Mouse (Mus musculus) erythroblast, adult 5-6 weeks (primary cell): ENCODE results near the gene Il4i1. TPM values are rescaled to one million over a fixed set of nuclear protein-coding genes. Genes with fewer than 3 reads are reported as not detected.
"Not testable (repeated sequence)": the region's sequence is repeated elsewhere in the genome, so short reads cannot be mapped to it uniquely, and the experiment has no call there.

Experiments
- ATAC-seq: replicated peaks from 2 replicates; pipeline ENCODE4 v1.8.0; 2016; ENCODE audit warnings: moderate number of reproducible peaks, mild to moderate bottlenecking, moderate TSS enrichment, inconsistent platforms; ENCODE audit not compliant: poor library complexity, low FRiP score, severe bottlenecking
- total RNA-seq, 2 experiments: library from RNA; stranded (forward) in 1 of 2; stranded (reverse) in 1 of 2; fragments of 150-400 nt in 1 of 2; fragments of 200-764, 138-1000 nt in 1 of 2; gene quantifications; 2 replicates each; pipeline versions ENCODE4 v1.2.3 to v1.2.4; 2015 to 2017; ENCODE audit warnings: low replicate concordance in 2 of 2

Gene Il4i1
- total RNA-seq, 2 experiments from 2014 or later, result 0.09 TPM; not detected in 1

DNA sequence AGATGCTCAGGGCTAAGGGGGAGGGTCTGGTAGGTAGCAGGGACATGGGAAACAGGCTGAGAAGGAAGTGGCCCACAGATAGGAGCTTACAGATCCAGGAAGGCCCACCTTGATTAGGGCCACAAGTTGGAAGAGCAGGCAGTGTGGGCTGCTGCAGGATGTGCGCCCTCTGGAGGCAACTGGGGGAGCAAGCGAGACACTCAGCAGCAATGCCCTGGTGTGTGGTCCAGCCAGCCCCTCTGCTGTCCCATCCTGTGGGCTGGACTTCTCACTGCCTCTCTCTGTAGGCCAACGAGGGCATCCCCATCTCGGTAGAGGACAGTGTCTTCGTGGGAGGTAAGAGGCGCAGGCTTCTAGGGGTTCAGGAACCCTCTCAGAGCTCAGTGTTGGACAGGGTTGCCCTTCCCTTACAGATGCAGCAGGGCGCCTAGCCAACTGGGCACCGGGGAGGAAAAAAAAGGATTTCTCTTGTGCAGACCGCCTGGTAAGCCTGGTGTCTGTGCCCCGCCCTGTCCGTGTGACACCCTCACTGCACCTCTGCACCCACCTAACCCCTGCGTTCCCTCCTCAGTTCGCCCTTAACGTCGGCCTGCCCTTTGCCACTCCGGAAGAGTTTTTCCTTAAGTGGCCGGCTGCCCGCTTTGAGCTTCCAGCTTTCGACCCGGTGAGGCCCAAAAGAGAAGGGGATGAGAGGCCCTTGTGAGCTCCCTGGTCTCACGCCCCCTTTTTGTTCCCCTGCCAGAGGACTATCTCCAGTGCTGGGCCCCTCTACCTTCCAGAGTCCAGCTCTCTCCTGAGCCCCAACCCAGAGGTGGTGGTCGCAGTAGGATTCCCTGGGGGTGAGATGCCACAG, 44.6 kb downstream of the Il4i1 start:
- peak; percentile 48 for ATAC-seq

DNA sequence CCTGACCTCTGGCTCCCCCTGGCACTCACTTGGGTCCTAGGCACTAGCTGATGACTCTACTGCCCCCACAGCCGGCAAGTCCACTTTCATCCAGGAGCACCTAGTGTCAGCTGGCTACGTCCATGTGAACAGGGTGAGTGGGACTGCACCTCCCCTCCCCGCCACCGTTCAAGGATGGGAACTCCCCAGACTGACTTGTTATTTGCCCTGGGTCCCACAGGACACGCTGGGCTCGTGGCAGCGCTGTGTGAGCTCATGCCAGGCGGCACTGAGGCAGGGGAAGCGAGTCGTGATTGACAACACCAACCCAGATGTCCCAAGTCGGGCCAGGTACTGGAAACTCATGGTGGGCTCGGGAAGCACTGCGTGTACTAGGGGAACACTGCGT, 45.2 kb downstream of the Il4i1 start:
- no peak for ATAC-seq

DNA sequence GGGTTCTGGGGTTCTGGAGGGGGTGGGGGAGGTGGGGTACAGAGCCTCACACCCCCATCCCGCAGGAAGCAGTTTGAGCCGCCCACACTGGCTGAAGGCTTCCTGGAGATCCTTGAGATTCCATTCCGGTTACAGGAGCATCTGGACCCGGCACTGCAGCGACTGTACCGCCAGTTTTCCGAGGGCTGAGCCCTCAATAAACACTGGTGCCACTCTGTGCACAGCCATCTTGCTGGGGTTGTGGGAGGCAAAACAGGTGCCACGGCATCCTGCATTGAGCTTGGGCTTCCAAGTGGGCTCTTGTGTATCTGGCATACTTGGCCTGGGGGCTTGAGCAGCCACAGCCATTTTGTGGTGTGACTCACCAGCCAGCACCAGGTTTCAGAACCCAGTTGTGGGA, 46.2 kb downstream of the Il4i1 start:
- no peak for ATAC-seq

DNA sequence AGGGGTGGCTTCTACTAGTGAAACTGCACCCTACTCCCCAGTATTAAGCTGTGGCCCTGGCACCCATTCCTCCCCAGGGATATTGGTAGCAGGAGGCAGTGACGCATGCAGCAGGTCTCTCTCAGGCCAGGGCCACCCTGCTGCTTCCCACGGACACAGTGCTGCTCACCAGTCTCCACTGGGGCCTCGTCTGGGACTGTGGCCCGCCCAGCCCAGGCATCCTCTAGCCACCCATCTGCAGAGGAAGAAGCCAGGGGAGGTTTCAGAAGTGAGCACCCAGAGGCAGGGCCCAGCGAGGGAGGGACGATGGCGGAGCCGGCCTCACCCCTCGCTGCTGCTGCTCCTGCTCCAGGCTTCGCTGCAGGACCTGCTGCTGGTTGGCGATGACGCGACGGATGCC, 47.0 kb downstream of the Il4i1 start:
- ATAC-seq, result no peak

DNA sequence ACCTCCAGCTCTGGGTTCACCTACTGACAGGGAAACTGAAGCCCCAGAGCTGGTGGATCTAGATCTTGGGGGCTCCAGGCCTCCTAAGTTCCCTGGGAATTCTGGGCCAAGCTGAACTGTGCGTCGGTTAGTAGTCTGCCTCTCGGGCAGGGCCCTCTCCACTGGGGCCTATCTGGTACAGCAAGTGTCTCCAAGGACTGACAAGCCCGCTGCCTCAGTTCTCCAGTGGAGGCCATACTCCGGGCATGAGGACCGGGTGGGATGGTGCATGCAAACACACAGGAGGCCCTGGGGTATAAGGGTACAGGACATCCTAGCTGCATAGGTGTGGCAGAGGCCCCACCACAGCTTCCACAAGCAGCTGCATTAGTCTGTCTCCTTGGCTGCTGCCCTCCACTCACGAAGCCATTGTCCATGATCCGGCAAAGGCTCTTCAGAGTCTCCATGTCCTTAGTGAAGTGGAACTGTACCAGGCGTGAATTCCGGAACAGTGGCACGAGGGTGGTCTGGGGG, 47.9 kb downstream of the Il4i1 start:
- no peak for ATAC-seq

DNA sequence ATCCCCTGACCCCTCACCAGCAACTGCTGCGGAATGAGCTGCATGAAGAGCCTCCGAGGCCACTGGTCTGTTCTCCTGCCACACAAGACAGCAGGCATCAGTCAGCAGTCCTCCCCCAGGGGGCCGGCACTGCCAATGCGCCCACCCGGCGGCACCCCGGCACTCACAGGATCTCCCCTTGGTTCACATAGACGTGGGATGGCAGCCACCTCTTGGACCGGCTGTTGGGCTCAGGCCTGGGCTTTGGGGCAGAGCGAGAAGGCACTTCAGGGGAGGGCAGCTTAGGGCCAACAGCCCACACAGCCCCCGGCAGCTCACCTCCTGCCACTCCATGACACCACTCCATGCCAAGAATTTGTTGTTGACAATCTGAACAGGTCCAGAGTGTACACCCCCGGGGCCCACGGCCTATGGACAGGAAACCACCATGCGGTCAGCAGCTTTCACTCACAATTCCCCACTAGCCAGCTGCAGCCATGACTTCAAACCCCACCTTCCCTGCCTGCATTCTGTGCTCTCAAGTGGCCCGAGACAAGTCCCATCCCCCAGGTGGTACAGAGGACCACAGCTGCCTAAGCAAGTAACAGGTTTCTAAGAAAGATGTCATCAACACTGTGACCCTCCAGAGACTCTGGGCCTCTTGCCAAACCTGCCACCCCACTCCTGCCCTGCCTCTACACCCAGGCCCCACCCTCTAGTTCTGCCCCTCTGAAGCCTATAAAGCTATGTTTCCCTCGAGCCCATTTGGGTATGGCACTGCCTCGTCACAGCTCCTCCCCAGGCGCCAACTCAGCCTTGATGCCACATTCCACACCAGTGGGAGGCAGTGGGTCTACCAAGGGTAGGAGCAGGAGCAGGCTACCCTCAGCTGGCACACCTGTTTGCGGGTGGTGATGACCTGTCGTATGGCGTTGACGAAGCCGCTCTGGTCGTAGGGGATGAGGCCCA, 48.7 kb downstream of the Il4i1 start:
- ATAC-seq, result no peak

DNA sequence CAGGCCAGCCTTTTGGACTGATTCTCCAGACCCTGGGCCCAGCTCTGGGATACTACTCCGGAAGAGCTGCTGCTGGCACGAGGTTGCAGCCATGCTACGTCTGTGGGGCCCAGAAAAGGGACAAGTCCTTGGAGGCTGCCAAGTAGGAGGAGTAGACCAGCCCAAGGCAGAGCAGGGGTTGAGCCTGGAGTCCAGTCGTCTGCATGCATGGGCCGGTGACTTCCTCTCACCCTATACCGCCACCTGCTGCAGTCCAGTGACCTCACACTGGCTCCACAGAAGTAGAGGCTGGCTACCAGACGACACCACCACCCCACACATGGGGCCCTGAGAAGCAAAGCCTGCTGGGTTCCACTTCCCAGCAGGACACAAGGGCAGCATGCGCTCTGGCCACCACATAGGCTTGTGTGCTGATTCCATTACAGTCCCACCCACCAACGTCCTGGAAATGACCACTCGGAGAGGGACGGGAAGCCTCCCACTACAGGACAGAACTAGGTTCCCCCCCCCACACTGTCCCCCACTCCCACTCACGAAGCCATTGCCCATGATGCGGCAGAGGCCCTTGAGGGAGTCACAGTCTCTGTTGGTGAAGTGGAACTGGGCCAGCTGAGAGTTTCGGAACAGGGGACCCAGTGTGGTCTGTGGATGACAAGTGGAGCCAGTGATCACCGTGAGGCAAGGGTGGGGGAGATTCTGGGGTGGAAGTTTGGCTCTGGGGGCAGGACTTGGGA, 50.3 kb downstream of the Il4i1 start:
- ATAC-seq, result no peak

DNA sequence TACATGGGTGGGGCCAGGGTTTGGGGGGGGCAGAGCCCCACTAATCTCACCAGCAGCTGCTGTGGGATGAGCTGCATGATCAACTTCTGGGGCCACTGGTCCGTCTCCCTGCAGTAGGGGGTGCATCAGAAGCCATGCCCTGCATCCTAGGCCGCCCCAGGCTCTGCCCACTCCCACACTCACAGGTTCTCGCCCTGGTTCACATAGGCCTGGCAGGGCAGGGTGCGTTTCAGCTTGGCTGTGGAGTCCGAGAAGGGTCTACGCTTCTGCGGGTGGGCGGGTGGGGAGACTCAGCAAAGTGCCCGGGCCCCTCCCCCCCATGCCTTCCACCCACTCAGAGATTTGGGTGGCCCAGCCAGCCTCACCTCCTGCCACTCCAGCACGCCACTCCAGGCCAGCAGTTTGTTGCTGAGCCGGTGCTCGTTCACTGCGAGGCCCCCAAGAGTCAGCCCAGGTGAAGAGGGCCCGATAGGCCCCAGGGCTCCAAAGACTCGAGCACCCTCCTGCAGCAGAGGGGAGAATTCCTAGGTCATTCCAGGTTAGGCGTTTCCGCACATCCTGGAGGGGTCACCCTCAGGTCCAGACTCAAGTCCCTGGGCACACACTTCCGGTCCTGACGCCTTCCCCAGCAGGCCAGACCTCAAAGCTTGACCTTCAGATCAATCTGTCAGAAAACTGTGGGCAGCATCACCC, 51.0 kb downstream of the Il4i1 start:
- ATAC-seq, result no peak

DNA sequence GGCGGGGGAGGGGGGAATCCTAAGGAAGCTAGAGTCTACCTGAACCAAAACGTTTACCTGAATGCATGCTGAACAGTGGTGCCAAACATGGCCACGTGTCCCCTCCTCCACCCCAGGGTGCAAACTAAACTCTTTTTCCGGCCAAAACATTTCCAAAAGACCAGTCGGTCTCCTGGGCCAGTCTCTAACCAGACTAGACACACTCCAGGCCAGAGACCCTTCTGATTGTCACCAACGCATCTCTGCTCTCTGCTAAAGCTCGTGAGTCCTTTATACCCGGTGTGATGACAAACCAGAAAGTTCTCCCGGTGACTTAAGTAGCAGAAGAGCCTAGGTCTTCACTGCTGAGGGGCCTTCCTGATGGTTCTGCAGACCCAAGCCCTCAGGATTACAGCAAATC, 51.6 kb downstream of the Il4i1 start:
- no peak for ATAC-seq

DNA sequence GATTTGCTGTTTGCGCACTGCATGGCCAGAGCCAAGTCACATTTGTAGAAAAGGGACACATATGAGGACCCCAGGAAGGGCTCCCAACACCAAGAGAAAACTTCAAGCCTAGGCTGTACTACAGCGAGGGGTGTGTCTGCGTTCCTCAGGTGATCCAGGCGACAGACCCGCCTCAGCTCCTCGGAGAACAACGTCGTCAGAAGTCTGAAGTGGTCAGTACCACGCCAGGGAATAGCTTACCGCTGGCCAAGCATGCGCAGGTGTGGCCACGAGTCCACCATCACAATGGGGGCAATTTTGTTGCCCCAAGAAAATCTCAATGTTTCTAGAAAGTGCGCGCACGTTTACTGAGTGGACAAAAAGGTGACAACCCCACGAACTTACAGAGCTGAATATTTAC, 52.3 kb downstream of the Il4i1 start:
- no peak for ATAC-seq

DNA sequence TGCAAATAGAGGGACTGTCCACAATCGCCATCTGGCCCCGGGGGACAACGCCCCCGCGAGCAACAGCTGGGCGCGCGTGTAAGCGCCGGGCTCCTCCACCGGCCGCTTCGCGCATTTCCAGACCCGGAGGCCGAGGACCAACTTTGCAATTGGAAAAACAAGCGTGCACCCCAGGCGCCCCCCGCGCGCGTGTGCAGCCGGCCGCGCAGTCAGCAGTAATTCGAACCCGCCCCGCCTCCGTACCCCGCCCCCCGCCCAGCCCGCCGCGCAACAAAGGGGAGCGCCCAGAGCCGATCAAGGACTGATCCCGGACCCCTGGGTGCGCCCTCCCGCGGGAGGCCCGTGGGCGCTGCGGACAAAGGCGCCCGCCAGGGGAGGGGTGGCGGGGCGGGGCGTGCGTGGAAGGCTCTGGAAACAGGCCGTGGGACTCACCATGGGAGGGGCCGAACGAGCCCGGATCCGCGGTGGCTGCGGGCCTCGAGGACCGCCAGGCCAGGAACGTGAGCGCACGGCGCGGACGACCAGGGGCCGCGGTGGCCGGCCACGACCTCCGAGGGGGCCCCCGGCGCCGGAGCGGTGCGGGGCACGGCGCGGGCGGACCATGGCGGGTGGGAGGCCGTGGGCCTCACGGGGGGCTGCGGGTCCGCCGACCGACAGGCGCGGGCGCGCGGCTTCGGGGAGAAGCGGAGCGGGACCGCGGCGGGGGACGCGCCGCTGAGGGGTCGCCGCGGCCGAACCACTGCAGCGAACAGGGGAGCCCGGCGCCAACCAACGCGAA, 52.9 kb downstream of the Il4i1 start:
- no peak for ATAC-seq

DNA sequence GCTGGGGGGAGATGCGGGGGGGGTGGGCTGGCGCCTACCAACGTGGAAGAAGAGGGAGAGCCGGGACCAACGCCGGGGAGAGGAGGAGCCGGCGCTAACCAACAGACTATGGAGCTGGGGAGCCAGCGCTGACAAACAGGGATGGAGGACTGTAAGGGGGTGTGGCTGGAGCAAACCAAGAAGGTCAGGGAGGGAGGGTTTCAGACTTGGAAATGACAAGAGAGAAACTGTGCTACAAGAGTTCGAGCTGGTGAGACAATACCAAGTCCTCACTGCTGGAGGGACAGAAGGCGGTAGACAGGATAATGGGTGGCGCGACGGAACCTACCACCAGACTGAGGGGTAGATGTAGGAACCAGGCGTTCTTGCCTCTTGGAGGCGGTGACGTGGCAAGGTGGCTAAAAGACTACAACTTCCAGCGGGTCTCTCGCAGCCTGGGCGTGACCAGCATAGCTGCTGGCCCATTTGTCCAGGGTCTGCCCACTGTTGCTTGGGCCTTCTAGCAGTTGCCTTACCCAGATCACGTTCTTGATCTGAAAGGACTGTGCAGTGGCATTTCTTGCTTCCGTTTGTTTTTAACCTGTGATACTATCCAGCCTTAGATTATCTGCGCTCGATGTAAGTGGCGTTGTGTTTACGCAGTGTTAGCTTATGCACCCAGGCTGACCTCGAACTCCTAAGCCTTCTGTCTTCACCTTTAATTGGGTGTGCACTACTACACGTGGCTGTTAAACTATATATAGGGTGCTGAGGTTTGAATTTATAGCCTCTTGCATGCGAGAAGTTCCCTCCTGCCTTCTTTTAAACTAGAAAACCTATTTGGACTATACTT, 53.7 kb downstream of the Il4i1 start, which contains the start of gene Ptov1:
Gene Ptov1, minus strand, starts transcription at position 92 of the 832 bp plus-strand sequence.
- peak; percentile 79 for ATAC-seq

DNA sequence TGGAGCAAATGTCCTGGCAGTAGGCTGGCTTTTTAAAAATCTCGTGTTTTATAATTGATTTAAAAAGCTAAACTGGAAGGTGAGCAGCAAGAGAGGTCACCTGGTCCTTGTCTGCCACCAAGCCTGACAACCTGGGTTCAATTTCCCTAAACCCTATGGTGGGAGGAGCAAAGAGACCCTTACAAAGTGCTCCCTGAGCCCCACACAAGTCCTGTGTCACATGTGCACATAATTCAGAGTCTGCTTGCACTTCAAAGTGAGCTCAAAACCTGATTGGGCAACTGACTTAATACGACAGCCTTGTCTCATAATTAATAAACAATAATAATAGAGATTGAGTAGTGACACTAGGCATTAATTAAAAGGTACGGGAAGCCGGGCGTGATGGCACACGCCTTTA, 54.4 kb downstream of the Il4i1 start:
- no peak for ATAC-seq

DNA sequence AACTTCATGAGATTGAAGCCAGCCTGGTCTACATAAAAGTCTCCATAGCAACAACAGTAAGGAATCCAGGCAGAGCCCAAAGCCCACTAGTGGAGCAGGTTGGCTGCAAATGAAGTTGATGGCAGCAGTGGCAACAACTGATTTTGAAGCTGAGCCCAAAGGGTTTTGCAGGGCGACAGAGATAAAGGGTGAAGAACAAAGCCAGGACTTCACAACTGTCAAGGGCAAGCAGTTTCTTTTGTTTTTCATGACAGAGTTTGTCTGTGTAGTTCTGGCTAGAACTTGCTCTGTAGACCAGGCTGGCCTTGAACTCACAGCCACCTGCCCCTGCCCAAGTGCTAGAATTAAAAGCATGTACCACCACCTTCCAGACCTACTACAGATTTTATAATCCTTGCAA, 55.0 kb downstream of the Il4i1 start:
- no peak for ATAC-seq

DNA sequence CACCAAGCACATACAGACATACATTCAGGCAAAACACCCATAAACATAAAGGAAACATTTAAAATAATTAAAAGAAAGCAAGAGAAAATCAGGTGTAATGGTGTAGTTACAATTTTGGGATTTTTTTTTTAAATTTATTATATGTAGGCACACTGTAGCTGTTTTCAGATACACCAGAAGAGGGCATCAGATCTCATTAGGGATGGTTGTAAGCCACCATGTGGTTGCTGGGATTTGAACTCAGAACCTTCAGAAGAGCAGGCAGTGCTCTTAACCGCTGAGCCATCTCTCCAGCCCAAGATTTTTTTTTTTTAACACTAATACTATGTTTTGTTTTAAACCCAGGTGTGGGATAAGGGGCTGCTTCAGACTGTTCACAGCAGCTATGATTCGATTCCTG, 55.6 kb downstream of the Il4i1 start:
- ATAC-seq, result not testable (repeated sequence)

DNA sequence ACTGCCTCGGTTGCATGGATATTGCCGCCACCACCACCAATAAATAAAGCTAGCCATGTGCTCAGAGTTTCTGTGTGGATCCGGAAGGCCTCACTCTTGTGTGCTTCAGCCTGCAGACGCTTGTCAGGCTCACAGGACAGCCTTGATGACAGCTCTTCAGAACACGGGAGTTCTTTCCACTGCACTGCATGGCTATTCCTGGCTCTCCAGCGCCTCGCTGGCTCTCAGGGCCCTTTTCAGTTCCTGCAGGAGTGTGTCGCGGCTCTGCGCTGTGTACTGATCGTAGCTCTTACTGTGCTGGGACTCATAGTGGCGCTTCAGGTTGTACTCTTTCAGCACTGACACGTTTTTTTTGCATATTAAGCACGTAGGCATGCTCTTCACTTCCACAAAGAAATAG, 61.6 kb downstream of the Il4i1 start:
- no peak for ATAC-seq

DNA sequence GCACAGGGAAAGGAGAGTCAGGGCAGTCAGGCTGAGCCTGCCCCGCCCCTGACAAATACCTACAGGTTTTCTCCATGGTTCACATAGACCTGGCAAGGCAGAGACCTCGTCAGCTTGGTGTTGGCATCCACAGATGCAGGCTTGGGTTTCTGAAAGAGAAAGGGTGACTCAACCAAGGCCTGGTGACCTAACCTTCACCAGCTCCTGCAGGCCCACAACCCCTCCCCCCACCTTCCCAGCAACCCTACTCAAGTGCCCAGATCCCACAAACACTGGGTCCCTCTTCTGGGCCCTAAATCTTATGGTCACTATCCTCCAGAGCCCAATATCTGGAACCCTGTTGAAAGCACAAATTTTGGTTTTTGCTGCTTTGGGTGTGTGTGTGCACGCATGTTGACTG, 66.8 kb downstream of the Il4i1 start:
- ATAC-seq, result no peak

DNA sequence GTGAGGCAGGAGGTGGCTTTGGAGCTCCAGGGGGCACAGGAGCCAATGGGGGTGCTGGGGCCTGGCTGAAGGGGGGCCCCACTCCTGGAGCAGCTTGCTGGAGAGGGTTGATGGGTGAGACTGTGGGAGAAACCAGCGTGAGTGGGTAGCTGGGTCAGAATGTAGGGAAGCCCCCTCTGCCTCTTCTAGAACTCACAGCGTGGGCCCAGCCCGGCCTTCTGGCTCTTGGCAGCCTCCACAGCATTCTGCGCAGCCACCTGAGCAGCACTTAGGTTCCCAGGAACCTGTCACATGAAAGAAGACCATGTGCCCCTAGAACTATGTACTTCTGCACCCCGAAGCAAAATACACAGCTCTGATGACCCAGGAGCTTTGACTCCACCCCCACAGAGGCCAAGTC, 68.5 kb downstream of the Il4i1 start:
- no peak for ATAC-seq
